Mouse (Mus musculus): ENCODE measurements around the gene Ywhah. TPM values are rescaled to one million over a fixed set of nuclear protein-coding genes. Genes with fewer than 3 reads are reported as not detected.

Gene Ywhah
- polyA plus RNA-seq, 1 experiment from 2014 or later: 483 TPM

DNA sequence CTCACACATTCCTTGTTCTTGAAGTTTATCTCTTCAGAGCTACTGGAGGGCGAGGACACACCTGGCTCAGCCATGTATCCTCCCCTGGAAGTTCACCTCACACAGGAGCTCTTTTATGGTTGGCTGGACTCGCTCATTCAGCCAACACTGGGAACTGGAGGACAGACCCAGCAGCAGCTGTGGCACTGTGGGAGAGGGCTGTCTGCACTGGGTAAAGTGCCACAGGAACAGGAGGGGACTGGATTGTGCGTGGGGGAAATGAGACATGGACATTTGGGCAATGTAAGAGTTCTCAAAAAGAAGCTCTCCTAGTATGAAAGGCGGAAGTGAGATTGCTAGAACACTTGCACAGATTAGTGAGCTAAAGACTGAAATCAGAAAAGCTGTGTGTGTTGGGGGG lies 22.9 kb upstream of the Ywhah start:
- Histone ChIP-seq H3K27me3 (ENCODE audit: control insufficient read depth, insufficient read depth, low read length) (no peaks in the 10 kb centered on the region), H3K4me3 (ENCODE audit: low read depth, low read length) (no peak overlapping the region), H3K36me3 (ENCODE audit: control insufficient read depth, insufficient read depth, low read length) (no peaks in the 10 kb centered on the region), H3K9ac (ENCODE audit: low read length) (no peak overlapping the region), H3K4me1 (ENCODE audit: control insufficient read depth, insufficient read depth, low read length) (no peaks in the 10 kb centered on the region), H3K9me3 (ENCODE audit: control insufficient read depth, low read length) (no peaks in the 10 kb centered on the region), H3K27ac (ENCODE audit: low read depth, low read length) (no peak overlapping the region), H3K4me2 (ENCODE audit: low read depth) (no peak overlapping the region)
- no peak for ATAC-seq (ENCODE audit: insufficient read depth, low FRiP score, low TSS enrichment)
- DNase-seq (ENCODE audit: low spot score): no peak
- WGBS: 81% methylated on average over 4 of the region's 4 CpGs

DNA sequence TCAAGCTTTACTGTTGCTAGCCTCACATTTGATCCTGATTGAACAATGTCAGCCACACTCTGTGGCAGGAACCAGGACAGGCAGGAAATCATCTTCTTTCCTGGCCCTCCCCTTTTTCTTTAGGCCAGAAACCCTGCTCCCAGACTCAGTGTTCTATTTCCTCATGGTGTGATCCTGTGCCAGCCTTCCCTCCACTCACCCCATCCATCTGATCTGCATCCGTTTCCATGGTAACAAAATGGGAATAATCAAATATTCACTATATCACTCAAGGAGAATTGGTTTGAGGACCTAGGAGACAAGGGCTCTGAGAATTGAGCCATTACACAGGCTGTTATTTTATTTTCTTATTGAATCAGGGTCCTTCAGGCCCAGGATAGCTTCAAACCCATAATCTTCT lies 22.1 kb upstream of the Ywhah start:
- 91% methylated on average over 1 of the region's 1 CpGs for WGBS

DNA sequence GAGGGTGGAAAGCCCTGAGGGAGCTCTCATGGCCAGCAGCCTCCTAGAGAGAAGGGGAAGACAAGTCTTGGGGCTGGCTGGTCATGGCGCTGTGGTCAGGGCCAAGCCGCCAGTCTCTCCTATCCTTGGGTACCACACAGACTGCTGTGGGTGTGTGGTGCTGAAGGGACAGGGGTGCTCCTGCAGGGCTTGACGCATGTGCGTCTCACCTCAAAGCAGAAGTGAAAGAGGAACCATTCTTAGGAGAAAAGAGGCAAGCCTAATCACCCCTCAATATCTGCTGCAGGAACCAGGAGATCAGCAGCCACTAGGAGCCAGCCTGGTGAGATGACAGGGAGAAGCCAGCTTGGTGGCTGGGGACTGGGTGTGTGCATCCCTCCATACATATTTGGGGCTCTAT lies 20.9 kb upstream of the Ywhah start:
- H3K4me3 ChIP-seq (ENCODE audit: low read depth, low read length): no peak overlapping the region
- H3K9ac ChIP-seq (ENCODE audit: low read length): no peak overlapping the region
- no peak overlapping the region for H3K27ac ChIP-seq (ENCODE audit: low read depth, low read length)
- 59% methylated on average over 4 of the region's 4 CpGs for WGBS
- H3K9me3 ChIP-seq (ENCODE audit: control insufficient read depth, low read length): no peaks in the 10 kb centered on the region
- H3K4me2 ChIP-seq (ENCODE audit: low read depth): no peak overlapping the region
- no peaks in the 10 kb centered on the region for H3K27me3 ChIP-seq (ENCODE audit: control insufficient read depth, insufficient read depth, low read length)
- H3K36me3 ChIP-seq (ENCODE audit: control insufficient read depth, insufficient read depth, low read length): no peaks in the 10 kb centered on the region
- H3K4me1 ChIP-seq (ENCODE audit: control insufficient read depth, insufficient read depth, low read length): no peaks in the 10 kb centered on the region
- DNase-seq (ENCODE audit: low spot score): no peak
- no peak for ATAC-seq (ENCODE audit: insufficient read depth, low FRiP score, low TSS enrichment)

More for the DNA sequence above, 22.1 kb upstream of the Ywhah start:
- Histone ChIP-seq H3K9me3 (ENCODE audit: control insufficient read depth, low read length) (no peaks in the 10 kb centered on the region), H3K36me3 (ENCODE audit: control insufficient read depth, insufficient read depth, low read length) (no peaks in the 10 kb centered on the region), H3K27me3 (ENCODE audit: control insufficient read depth, insufficient read depth, low read length) (no peaks in the 10 kb centered on the region), H3K9ac (ENCODE audit: low read length) (no peak overlapping the region), H3K4me3 (ENCODE audit: low read depth, low read length) (no peak overlapping the region), H3K4me2 (ENCODE audit: low read depth) (no peak overlapping the region), H3K4me1 (ENCODE audit: control insufficient read depth, insufficient read depth, low read length) (no peaks in the 10 kb centered on the region), H3K27ac (ENCODE audit: low read depth, low read length) (no peak overlapping the region)
- DNase-seq (ENCODE audit: low spot score) (no peak), ATAC-seq (ENCODE audit: insufficient read depth, low FRiP score, low TSS enrichment) (no peak)

DNA sequence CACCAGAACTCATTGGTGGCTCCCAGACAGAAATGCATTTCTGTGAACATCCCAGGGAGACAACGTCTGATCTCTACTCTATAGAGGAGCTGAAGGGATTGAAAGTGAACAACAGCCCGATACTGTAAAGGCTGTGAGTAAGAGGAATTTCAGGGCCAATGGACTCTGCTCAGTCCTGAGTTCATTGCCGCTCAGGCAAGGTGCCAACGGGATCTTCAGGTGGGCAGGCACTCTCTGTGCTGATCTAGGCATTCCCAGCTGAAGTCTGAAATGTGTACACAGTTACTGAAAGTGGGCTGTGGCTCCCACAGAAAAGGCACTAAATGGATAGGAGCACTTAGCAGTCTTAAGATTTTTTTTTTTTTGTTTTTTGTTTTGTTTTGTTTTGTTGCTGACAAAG lies 19.8 kb upstream of the Ywhah start:
- no peak overlapping the region for H3K4me2 ChIP-seq (ENCODE audit: low read depth)
- H3K9me3 ChIP-seq (ENCODE audit: control insufficient read depth, low read length): no peaks in the 10 kb centered on the region
- H3K9ac ChIP-seq (ENCODE audit: low read length): no peak overlapping the region
- WGBS: 85% methylated on average over 4 of the region's 4 CpGs
- H3K4me3 ChIP-seq (ENCODE audit: low read depth, low read length): no peak overlapping the region
- H3K27ac ChIP-seq (ENCODE audit: low read depth, low read length): no peak overlapping the region
- DNase-seq (ENCODE audit: low spot score) (no peak), ATAC-seq (ENCODE audit: insufficient read depth, low FRiP score, low TSS enrichment) (no peak)
- H3K36me3 ChIP-seq (ENCODE audit: control insufficient read depth, insufficient read depth, low read length): no peaks in the 10 kb centered on the region
- H3K27me3 ChIP-seq (ENCODE audit: control insufficient read depth, insufficient read depth, low read length): no peaks in the 10 kb centered on the region
- H3K4me1 ChIP-seq (ENCODE audit: control insufficient read depth, insufficient read depth, low read length): no peaks in the 10 kb centered on the region

DNA sequence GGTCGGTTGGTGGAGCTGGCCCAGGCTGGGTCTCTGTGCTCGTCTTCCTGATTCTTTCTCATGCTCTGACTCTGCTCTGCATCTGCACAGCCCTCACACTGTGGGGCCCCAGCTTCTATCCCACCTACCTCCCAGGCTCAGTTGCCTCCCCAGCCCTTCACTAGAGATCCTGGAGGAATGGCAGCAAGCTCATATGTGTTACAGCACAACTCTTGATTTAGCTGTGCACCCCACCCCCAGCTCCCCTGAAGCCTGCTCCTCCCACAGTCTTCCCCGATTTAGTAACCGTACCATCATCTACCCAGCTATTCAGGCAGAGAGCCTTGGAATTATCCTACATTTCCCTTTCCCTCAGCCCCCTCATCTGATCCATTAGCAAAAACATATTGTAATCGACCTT lies 17.5 kb upstream of the Ywhah start:
- Histone ChIP-seq H3K4me1 (ENCODE audit: control insufficient read depth, insufficient read depth, low read length) (no peaks in the 10 kb centered on the region), H3K9ac (ENCODE audit: low read length) (no peak overlapping the region), H3K27ac (ENCODE audit: low read depth, low read length) (no peak overlapping the region), H3K4me2 (ENCODE audit: low read depth) (no peak overlapping the region), H3K4me3 (ENCODE audit: low read depth, low read length) (no peak overlapping the region), H3K9me3 (ENCODE audit: control insufficient read depth, low read length) (no peaks in the 10 kb centered on the region), H3K27me3 (ENCODE audit: control insufficient read depth, insufficient read depth, low read length) (no peaks in the 10 kb centered on the region), H3K36me3 (ENCODE audit: control insufficient read depth, insufficient read depth, low read length) (no peaks in the 10 kb centered on the region)
- ATAC-seq (ENCODE audit: insufficient read depth, low FRiP score, low TSS enrichment) (no peak), DNase-seq (ENCODE audit: low spot score) (no peak)
- 78% methylated on average over 5 of the region's 5 CpGs for whole genome bisulfite sequencing

DNA sequence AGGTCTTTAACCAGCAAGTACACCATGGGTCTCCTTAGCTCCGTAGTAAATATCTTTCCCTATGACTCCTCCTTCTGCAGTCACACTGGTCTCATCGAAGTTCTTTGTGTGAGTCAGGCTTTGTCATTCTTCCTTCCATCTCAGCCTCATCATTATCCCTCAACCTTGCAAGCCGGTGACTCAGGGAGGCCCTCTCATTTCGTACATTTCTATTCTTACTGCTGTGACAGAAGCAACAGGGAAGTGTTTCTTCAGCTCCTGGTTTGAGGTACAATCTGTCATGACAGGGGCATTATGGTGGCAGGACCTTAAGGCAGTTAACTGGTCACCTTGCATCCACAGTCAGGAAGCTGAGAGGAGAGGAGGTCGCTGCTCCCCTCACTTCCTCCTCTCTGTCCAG lies 15.8 kb upstream of the Ywhah start:
- Histone ChIP-seq H3K4me3 (ENCODE audit: low read depth, low read length) (no peak overlapping the region), H3K27me3 (ENCODE audit: control insufficient read depth, insufficient read depth, low read length) (no peaks in the 10 kb centered on the region), H3K4me1 (ENCODE audit: control insufficient read depth, insufficient read depth, low read length) (no peaks in the 10 kb centered on the region), H3K9ac (ENCODE audit: low read length) (no peak overlapping the region), H3K9me3 (ENCODE audit: control insufficient read depth, low read length) (no peaks in the 10 kb centered on the region), H3K4me2 (ENCODE audit: low read depth) (no peak overlapping the region), H3K27ac (ENCODE audit: low read depth, low read length) (no peak overlapping the region), H3K36me3 (ENCODE audit: control insufficient read depth, insufficient read depth, low read length) (no peaks in the 10 kb centered on the region)
- WGBS: 86% methylated on average over 5 of the region's 5 CpGs
- ATAC-seq (ENCODE audit: insufficient read depth, low FRiP score, low TSS enrichment) (no peak), DNase-seq (ENCODE audit: low spot score) (no peak)

DNA sequence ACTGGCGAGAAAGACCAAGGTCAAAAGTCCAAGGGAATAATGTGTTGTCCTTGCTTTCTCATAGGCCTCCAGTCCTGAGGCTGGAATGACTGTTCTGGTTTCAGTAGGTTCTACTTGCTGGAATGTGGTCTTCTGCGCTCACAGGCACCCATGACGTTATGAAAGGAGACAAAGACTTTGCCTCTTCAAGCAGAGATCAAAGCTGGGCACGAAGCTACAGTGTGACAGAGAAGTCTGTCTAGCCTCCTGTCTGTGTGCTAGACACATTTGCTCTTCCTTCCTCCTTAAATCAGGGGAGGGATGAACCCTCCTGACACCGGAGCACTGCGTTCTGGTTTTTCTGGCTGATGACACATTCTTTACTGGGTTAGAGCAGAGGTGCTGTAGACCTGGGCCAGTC lies 15.1 kb upstream of the Ywhah start:
- WGBS: 77% methylated on average over 6 of the region's 6 CpGs

DNA sequence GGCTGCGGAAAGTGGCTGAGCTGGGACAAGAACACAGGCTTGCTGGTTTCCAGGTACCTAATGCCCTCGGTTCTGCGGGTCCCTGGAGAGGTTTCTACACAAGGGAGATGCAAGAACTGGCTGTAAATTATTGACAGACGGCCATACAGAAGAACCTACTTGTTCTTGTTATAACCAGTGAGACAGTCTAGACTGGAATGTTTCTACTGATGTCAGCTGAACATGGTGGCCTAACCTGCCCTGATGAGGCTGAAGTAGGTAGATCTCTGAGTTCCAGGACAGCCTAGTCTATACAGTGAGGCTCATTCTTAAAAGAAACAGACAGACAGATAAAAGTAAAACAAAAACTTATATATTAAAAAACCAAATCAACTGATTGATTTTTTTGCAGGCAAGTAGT lies 14.5 kb upstream of the Ywhah start:
- Histone ChIP-seq H3K9me3 (ENCODE audit: control insufficient read depth, low read length) (no peaks in the 10 kb centered on the region), H3K9ac (ENCODE audit: low read length) (no peak overlapping the region), H3K27ac (ENCODE audit: low read depth, low read length) (no peak overlapping the region), H3K4me1 (ENCODE audit: control insufficient read depth, insufficient read depth, low read length) (no peaks in the 10 kb centered on the region), H3K4me2 (ENCODE audit: low read depth) (no peak overlapping the region), H3K36me3 (ENCODE audit: control insufficient read depth, insufficient read depth, low read length) (no peaks in the 10 kb centered on the region), H3K27me3 (ENCODE audit: control insufficient read depth, insufficient read depth, low read length) (no peaks in the 10 kb centered on the region), H3K4me3 (ENCODE audit: low read depth, low read length) (no peak overlapping the region)
- no peak for DNase-seq (ENCODE audit: low spot score)
- ATAC-seq (ENCODE audit: insufficient read depth, low FRiP score, low TSS enrichment): no peak
- WGBS: 80% methylated on average over 4 of the region's 4 CpGs

More for the DNA sequence above, 15.1 kb upstream of the Ywhah start:
- Histone ChIP-seq H3K27ac (ENCODE audit: low read depth, low read length) (no peak overlapping the region), H3K4me3 (ENCODE audit: low read depth, low read length) (no peak overlapping the region), H3K4me2 (ENCODE audit: low read depth) (no peak overlapping the region), H3K4me1 (ENCODE audit: control insufficient read depth, insufficient read depth, low read length) (no peaks in the 10 kb centered on the region), H3K27me3 (ENCODE audit: control insufficient read depth, insufficient read depth, low read length) (no peaks in the 10 kb centered on the region), H3K36me3 (ENCODE audit: control insufficient read depth, insufficient read depth, low read length) (no peaks in the 10 kb centered on the region), H3K9ac (ENCODE audit: low read length) (no peak overlapping the region), H3K9me3 (ENCODE audit: control insufficient read depth, low read length) (no peaks in the 10 kb centered on the region)
- DNase-seq (ENCODE audit: low spot score): no peak
- ATAC-seq (ENCODE audit: insufficient read depth, low FRiP score, low TSS enrichment): no peak

DNA sequence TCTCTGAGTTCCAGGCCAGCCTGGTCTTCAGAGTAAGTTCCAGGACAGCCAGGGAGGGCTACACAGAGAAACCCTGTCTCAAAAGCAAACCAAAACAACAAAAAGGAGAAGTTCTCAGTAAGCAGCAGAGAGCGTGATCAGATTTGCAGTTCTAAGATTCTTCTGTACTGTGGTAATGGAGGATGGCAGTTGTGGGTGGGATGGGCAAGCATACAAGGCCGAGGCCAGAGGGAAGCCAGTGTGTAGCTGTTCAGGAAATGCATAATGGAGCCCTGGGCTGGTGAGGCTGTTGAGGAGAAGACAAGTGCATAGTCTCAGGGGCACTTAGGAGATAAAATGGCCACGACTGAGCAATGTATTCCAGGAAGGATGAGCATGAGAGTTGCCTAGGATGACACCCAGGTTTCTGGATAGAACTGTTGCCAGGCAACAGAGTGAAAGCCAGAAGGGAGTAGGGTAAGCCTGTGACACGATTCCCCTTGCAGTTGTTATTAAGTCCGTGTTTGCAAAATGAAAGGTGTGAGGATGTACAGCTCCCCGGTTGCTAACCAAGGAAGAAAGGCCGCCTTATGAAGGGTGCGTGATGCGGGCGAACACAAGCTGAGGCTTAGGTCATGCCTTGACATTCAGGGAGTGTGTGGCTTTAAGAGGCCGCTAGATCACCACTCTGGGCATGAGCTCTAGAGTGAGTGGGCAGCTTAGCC lies 13.0 kb upstream of the Ywhah start:
- H3K4me2 ChIP-seq (ENCODE audit: low read depth): no peak overlapping the region
- WGBS: 86% methylated on average over 11 of the region's 11 CpGs

More for the DNA sequence above, 13.0 kb upstream of the Ywhah start:
- H3K27ac ChIP-seq (ENCODE audit: low read depth, low read length): no peak overlapping the region
- no peak overlapping the region for H3K4me3 ChIP-seq (ENCODE audit: low read depth, low read length)
- no peaks in the 10 kb centered on the region for H3K9me3 ChIP-seq (ENCODE audit: control insufficient read depth, low read length)
- H3K9ac ChIP-seq (ENCODE audit: low read length): no peak overlapping the region
- H3K4me1 ChIP-seq (ENCODE audit: control insufficient read depth, insufficient read depth, low read length): no peaks in the 10 kb centered on the region
- no peak for DNase-seq (ENCODE audit: low spot score)
- no peaks in the 10 kb centered on the region for H3K36me3 ChIP-seq (ENCODE audit: control insufficient read depth, insufficient read depth, low read length)
- H3K27me3 ChIP-seq (ENCODE audit: control insufficient read depth, insufficient read depth, low read length): no peaks in the 10 kb centered on the region
- no peak for ATAC-seq (ENCODE audit: insufficient read depth, low FRiP score, low TSS enrichment)
